Mouse (Mus musculus) cerebellum, adult 11-12 months (tissue): ENCODE measurements around the gene Hlf.

Experiments used
- DNase-seq: peaks from one replicate; pipeline ENCODE4 v3.0.0; 2022

The Hlf gene

GRCm38 (mm10) chr11:90332737-90333136 is 58.0 kb downstream of the Hlf start:
- no peak for DNase-seq

DNA sequence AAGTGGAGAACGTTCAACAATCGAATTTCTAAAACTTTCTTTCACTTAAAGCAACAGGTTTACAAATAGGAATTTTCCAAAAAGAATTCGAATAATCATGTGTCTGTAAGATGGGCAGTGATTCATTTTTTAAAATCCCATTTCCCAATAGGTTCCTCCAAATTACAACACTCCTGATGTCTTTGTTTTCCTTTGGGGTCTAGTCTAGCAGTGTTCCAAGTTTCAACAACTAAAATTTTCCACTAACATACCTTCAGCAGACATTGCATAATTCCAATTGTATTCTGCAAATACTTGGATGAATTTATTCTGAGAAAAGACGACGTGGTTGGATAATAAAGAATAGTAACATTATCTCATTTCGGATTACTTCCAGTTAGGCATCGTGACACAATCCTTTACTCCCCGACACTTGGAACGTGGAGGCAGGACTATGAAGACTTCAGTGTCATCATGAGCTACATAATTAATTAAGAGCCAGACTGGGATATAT is 60.4 kb downstream of the Hlf start:
- DNase-seq = no peak

DNA sequence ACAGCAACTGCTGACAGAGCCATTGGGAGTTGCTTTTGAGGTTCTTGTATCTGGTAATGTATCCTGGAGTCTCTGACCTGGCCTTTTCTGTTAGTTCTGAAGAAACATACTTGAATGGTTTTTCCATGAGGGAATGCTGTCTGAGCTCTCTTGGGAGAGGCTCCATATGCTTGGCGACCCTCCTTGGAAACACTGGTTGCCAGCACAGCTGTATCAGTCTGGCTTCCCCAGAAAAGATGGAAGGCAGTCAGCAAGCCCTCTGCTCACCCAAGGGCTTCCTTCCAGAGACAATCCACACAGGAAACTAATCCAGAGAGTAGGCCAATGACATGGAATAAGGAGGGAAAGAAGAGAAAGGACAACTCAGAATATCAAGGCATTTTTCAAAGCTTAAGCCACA is 63.9 kb downstream of the Hlf start:
- no peak for DNase-seq

DNA sequence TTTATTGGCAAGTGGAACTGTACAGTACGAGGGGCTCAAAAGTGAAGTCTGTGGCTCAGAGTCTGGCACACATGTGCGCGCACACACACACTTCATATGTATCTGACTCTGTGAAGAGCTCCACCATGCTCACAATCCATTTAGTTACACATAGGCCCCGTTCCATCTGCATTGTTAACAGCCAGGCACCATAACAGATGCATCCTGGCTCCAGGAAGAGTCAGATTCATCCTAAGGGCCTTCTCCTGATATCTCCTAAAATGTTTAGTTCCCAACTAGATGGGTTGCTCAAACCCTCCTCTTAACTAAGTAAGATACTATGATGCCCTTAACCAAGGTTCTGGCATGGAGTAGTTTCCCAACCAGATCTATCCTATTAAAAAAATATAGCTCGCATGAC is 64.5 kb downstream of the Hlf start:
- no peak for DNase-seq

DNA sequence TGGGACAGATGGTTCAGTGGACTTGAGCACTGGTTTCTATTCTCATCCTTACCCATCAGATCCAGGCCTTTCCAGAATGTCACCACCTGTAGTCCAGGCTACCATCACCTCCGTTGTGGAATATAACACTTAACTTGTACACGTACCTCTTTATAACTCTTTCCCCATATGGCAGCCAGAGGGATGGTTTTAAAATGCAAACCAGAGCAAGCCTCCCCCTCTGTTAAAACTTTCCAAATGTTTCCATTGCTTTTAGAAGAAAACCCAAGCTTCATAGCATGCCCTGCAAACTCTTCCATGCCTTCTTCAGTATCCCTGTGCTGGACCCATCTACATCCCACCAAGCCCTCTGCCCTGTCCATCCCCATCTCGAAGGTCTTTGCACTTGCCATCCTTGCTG is 66.1 kb downstream of the Hlf start:
- DNase-seq = no peak

DNA sequence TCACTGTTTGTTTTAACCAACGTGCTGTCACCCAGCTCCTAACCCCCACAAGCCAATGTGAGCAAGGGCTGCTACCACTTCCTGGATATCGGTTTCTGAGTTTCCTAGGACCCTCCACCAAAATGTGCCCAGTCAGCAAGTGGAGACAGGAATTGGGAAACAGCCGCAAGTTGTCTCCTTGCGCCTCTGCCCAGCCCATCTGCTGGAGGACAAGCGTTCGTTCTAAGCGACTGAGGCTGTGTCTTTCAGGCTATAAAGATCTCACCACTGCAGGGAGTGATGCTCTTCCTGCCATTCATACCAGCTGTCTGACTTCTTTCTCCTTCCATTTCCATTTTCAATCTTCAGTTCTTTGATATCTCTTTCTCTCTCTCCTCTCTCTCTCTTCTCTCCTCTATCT is 69.8 kb downstream of the Hlf start:
- no peak for DNase-seq

DNA sequence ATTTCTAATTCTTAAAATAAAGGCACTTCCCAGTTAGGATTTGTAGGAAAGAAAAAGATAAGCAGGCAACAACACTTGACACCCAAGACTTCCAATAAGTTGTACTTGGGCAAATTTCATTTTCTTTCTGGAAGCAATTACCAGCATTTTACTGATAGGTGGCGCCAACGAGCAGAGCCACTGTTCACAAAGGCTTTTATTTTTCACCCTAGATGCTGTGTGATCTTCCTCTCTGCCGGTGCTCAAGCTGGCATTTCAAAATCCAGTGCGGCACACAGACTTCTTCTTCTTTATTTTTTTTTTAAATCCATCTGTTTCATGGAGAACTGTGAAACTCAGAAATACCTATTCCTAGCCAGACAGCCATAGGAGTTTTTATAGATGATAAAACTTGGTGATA is 73.2 kb downstream of the Hlf start:
- DNase-seq = peak; percentile 28

DNA sequence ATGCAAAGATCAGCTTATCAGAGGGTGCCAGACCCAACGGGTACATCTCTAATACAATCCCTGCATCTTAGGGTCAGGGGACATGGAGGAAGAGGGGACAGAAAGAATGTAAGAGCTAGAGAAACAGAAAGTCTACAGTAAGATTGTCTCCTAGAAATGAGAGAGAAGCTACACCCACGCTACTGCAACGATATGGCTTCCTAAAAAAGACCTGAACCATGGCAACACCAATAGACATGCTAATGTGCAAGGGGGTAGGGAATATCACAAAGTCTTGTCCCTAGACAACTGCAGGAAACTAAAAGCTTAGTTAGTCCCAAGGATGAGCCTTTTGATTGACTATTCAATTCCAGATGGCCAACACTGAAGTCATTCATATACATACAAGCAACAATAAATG is 76.1 kb downstream of the Hlf start:
- DNase-seq = no peak

- peak; percentile 29 for DNase-seq
Observed at GRCm38 (mm10) chr11:90306993-90307392, 83.7 kb downstream of the Hlf start.

- DNase-seq = no peak
Observed at GRCm38 (mm10) chr11:90306067-90306466, 84.6 kb downstream of the Hlf start.

DNA sequence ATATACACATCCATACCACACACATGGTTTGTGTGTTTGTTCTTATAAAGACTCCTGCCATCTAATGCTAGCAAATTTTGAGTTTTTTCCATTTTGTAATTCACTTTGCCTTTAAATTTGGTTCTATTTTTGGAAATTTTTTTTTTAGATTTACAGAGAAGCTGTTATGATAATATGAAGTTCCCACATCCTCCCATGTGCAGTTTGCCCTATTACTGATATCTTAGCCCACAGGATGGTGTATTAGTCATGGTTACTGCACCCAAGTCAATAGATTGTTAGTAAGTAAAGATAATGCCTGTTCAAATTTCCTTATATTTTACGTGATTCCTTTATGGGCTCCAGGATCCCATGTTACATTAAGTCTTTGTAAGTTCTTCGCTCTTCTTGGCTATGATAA is 96.1 kb downstream of the Hlf start:
- no peak for DNase-seq

- no peak for DNase-seq
Observed at GRCm38 (mm10) chr11:90292766-90293165, 97.9 kb downstream of the Hlf start.

GRCm38 (mm10) chr11:90291156-90291555 is 99.5 kb downstream of the Hlf start:
- no peak for DNase-seq

DNA sequence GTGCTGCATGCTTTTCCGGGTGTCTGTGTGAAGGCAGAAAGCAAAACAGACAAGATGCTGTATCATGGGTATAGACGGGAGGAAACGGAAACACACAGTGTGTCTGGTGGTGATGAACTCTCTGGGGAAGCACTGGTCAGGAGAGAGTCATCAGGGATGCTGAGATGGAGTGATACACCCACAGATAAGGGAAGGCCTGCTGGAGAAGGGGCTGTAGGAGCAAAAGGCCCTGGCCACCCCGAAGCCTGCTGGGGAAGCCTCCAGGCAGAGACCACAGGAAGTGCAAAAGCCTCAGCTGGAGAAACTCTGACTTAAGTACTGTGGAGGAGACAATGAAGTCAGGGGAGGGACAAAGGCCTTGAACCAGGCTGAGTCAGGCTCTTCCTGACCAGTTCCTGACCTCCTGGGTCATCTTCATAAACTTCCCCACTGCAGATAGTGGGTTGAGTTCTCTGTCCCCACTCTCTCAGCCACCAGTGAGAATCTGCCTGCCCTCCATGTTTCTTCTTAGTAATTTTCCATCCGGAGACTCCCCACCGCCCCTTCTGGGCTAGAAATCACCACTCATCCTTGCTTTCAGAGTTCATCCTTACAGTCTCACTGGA is 104.0 kb downstream of the Hlf start:
- no peak for DNase-seq
